Mouse (Mus musculus) gastrocnemius, postnatal 4 days (tissue): ENCODE results near the gene Dgcr2. TPM values are rescaled to one million over a fixed set of nuclear protein-coding genes. Genes with fewer than 3 reads are reported as not detected.

Experiments
- DNase-seq, 2 experiments: peaks; one replicate each; pipeline ENCODE4 v3.0.0; 2021 to 2022; ENCODE audit warnings: low spot score in 2 of 2, mixed read lengths in 2 of 2
- total RNA-seq, 2 experiments: library from RNA; stranded (reverse); gene quantifications; 2 replicates each; pipeline ENCODE4 v1.2.3; 2021

The Dgcr2 gene
- total RNA-seq, 2 experiments from 2014 or later: 52.3 to 54.2 TPM

- no peak for DNase-seq
Observed at GRCm38 (mm10) chr16:17851860-17852259, 46.5 kb downstream of the Dgcr2 start.

GRCm38 (mm10) chr16:17851331-17851730 lies 47.0 kb downstream of the Dgcr2 start:
- DNase-seq: no peak

- no peak for DNase-seq
Observed at GRCm38 (mm10) chr16:17849486-17849885, 48.9 kb downstream of the Dgcr2 start.

GRCm38 (mm10) chr16:17848928-17849327 lies 49.4 kb downstream of the Dgcr2 start:
- no peak for DNase-seq

GRCm38 (mm10) chr16:17848431-17848830 lies 49.9 kb downstream of the Dgcr2 start:
- DNase-seq: no peak

GRCm38 (mm10) chr16:17843701-17844365 lies 54.5 kb downstream of the Dgcr2 start:
- no peak for DNase-seq

- DNase-seq: no peak
Observed at GRCm38 (mm10) chr16:17842437-17842836, 55.9 kb downstream of the Dgcr2 start.

GRCm38 (mm10) chr16:17839976-17840375 lies 58.4 kb downstream of the Dgcr2 start:
- no peak for DNase-seq

- no peak for DNase-seq
Observed at GRCm38 (mm10) chr16:17838051-17838450, 60.3 kb downstream of the Dgcr2 start, which contains the start of gene Car15. TSS of gene Car15 (minus strand) at chr16:17838364.

GRCm38 (mm10) chr16:17835481-17835880 lies 62.9 kb downstream of the Dgcr2 start:
- DNase-seq: no peak

GRCm38 (mm10) chr16:17834543-17834942 lies 63.8 kb downstream of the Dgcr2 start:
- no peak for DNase-seq

- no peak for DNase-seq
Observed at GRCm38 (mm10) chr16:17833681-17834399, 64.5 kb downstream of the Dgcr2 start.

- DNase-seq: no peak
Observed at GRCm38 (mm10) chr16:17833321-17833680, 65.1 kb downstream of the Dgcr2 start.

GRCm38 (mm10) chr16:17832821-17833220 lies 65.5 kb downstream of the Dgcr2 start, which contains the start of gene B830017H08Rik:
TSS of gene B830017H08Rik (plus strand) at chr16:17833121.
- no peak for DNase-seq

- DNase-seq: no peak
Observed at GRCm38 (mm10) chr16:17831781-17832180, 66.6 kb downstream of the Dgcr2 start.

GRCm38 (mm10) chr16:17830385-17831178 lies 67.8 kb downstream of the Dgcr2 start:
- no peak for DNase-seq

- no peak for DNase-seq
Observed at GRCm38 (mm10) chr16:17828867-17829266, 69.5 kb downstream of the Dgcr2 start.

GRCm38 (mm10) chr16:17828229-17828628 lies 70.1 kb downstream of the Dgcr2 start:
- no peak for DNase-seq

GRCm38 (mm10) chr16:17826500-17826899 lies 71.9 kb downstream of the Dgcr2 start:
- no peak for DNase-seq

GRCm38 (mm10) chr16:17816528-17816927 lies 81.8 kb downstream of the Dgcr2 start:
- DNase-seq: no peak
